Mouse (Mus musculus): ENCODE data around the gene Hmg20b. TPM values are rescaled to one million over a fixed set of nuclear protein-coding genes. Genes with fewer than 3 reads are reported as not detected.
A peak's percentile ranks its signal among the peaks of the same experiment; 100 is the strongest.

Hmg20b gene
- polyA plus RNA-seq, 1 experiment from 2014 or later = 86.5 TPM

DNA sequence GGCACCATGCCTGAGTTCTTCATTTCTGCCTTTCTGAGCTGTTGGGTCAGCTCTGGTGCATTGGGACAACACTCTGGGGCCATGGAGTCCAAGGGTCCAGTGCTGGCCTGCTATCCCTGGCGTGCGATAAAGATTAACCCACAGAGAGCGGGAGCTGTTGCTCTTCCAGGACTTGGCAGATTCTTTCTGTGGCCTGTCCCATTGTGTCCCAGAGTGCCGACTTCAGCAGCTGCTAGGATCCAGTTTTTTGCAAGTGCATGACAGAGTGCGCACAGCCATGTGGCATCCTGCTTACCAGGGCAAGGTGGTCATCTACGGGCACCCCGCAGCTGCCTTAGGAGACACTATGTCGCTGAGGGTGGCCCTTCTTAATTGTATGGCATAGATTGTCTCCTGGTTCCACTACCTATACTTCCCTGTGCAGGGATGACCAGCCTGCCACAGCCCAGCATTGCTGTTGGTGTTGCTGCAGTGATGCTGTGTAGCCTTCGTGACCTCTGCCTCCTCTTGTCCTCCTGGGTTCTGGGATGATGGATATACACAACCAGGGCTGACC lies 49.9 kb downstream of the Hmg20b start:
- Histone ChIP-seq H3K36me3 (ENCODE audit: control insufficient read depth, insufficient read depth) (no peaks in the 10 kb centered on the region), H3K9me3 (replicated peaks; ENCODE audit: control insufficient read depth, low read length) (no peaks in the 10 kb centered on the region), H3K27me3 (ENCODE audit: control insufficient read depth, insufficient read depth, low read length) (no peaks in the 10 kb centered on the region), H3K27ac (ENCODE audit: low read length) (no peak overlapping the region), H3K9ac (ENCODE audit: low read length) (0 out of 2 replicates have a peak overlapping the region, but pooled peaks have one; percentile 26), H3K4me3 (ENCODE audit: low read length) (no peak overlapping the region), H3K4me1 (ENCODE audit: control insufficient read depth, insufficient read depth, low read length) (peaks cover 69% of the 10 kb centered on the region), H3K4me2 (ENCODE audit: low read depth, low read length) (no peak overlapping the region)
- no peak for ATAC-seq (replicated peaks; ENCODE audit: extremely low read depth, insufficient read depth, low FRiP score)
- WGBS = 73% methylated on average over 9 of the region's 9 CpGs

DNA sequence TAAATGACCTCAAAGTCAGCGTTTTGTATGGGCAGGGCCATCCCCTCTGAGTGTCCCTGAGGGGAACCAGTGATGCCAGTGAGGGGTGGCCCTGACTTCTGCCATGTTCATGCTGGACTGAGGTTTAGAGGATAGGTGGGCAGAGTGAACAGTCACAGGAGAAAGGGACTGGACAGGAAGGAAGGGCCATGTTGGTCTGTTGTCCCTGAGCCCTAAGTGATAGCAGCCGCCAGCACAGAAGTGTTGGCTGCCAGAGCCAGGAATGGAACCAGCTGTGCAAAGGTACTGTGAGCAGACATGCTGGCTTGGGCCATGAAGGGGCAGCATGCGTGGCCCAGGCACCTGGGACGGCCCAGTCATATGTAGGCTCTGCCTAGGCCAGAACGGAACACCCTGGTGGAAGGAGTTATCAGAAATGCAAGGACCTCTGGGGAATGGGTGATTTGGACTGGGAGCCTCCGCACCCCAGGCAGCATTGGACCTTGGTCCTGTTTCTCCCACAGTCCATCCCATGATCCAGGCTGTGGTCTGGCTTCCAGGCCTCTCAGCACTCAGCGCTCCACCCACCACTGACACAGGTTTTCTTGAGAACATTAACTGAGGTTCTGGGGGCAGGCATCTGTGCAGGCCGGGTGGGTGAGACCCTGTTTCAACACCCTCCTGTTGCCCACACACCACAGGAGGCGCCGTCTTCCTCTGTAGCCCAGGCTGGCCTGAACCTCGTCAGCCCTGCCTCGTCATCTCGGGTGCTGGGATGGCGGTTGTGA lies 50.5 kb downstream of the Hmg20b start:
- no peaks in the 10 kb centered on the region for H3K36me3 ChIP-seq (ENCODE audit: control insufficient read depth, insufficient read depth)
- H3K9me3 ChIP-seq (replicated peaks; ENCODE audit: control insufficient read depth, low read length) = no peaks in the 10 kb centered on the region
- H3K4me1 ChIP-seq (ENCODE audit: control insufficient read depth, insufficient read depth, low read length) = peaks cover 75% of the 10 kb centered on the region
- no peak for ATAC-seq (replicated peaks; ENCODE audit: extremely low read depth, insufficient read depth, low FRiP score)
- no peaks in the 10 kb centered on the region for H3K27me3 ChIP-seq (ENCODE audit: control insufficient read depth, insufficient read depth, low read length)
- no peak overlapping the region for H3K4me2 ChIP-seq (ENCODE audit: low read depth, low read length)
- H3K4me3 ChIP-seq (ENCODE audit: low read length) = no peak overlapping the region
- peak overlapping the region; percentile 48; the same call in 1 of the 2 replicates for H3K9ac ChIP-seq (ENCODE audit: low read length)
- WGBS = 80% methylated on average over 14 of the region's 14 CpGs
- no peak overlapping the region; the same call in 1 of the 2 replicates for H3K27ac ChIP-seq (ENCODE audit: low read length)

DNA sequence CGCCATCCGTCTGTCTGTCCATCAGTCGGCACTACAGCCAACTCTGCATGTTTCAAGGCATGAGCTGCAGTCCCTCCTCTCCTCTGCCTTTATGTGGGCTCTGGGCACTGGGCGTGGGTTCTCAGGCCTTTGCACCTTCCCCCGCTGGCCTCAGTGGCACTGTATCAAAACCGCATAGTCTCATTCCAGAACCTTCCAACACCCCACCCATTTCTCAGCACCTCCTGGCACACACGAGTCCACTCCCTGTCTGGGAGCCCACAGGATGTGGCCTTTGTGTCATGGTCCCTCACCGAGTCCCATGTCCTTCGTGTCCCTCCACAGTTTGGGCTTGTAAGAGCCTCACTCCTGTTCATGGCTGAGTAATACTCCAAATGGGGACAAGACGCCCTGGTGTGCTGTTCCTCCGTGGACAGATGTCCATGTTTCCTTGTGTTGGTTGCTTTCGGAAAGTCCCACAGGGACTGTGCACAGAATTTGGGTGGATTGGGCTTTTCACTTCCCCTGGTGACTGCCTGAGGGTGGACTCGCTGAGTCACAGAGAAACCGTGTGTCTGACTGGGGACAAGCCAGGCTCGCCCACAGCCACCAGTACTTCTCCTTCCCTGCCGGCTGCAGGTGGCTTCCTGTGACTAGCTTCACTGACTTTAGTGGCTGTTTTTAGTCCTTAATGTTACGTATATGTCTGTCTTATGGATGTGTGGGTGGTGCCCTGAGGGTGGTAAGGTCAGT lies 51.7 kb downstream of the Hmg20b start:
- Histone ChIP-seq H3K4me1 (ENCODE audit: control insufficient read depth, insufficient read depth, low read length) (peaks cover 78% of the 10 kb centered on the region), H3K36me3 (ENCODE audit: control insufficient read depth, insufficient read depth) (no peaks in the 10 kb centered on the region), H3K4me3 (ENCODE audit: low read length) (no peak overlapping the region), H3K27ac (ENCODE audit: low read length) (peak overlapping the region; percentile 85), H3K27me3 (ENCODE audit: control insufficient read depth, insufficient read depth, low read length) (no peaks in the 10 kb centered on the region), H3K4me2 (ENCODE audit: low read depth, low read length) (peak overlapping the region; percentile 43; the same call in 1 of the 2 replicates), H3K9me3 (replicated peaks; ENCODE audit: control insufficient read depth, low read length) (no peaks in the 10 kb centered on the region), H3K9ac (ENCODE audit: low read length) (peak overlapping the region; percentile 53)
- no peak for ATAC-seq (replicated peaks; ENCODE audit: extremely low read depth, insufficient read depth, low FRiP score)
- 78% methylated on average over 17 of the region's 17 CpGs for WGBS

DNA sequence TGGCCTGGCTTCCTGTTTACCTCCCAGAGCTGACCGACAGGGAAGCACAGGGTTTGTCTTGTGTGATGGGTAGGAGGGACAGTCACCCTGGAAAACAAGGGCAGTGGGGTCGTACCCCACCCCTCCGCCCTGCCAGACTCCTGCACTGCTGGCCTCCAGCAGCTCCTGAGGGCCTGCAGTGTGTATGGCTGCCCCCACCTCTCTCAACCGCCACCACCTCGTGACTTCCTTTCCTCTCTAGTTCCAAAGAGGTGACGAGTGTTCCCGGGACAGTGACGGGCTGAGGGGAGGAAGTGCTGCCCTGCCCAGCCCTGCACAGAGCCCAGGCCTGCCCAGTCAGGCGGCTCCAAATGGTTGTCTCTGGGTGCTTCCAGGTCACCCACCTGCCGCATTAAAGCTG lies 52.4 kb downstream of the Hmg20b start:
- Histone ChIP-seq H3K27ac (ENCODE audit: low read length) (peak overlapping the region; percentile 85), H3K4me3 (ENCODE audit: low read length) (no peak overlapping the region), H3K4me1 (ENCODE audit: control insufficient read depth, insufficient read depth, low read length) (peaks cover 72% of the 10 kb centered on the region), H3K36me3 (ENCODE audit: control insufficient read depth, insufficient read depth) (no peaks in the 10 kb centered on the region), H3K9ac (ENCODE audit: low read length) (peak overlapping the region; percentile 53), H3K27me3 (ENCODE audit: control insufficient read depth, insufficient read depth, low read length) (no peaks in the 10 kb centered on the region), H3K9me3 (replicated peaks; ENCODE audit: control insufficient read depth, low read length) (no peaks in the 10 kb centered on the region), H3K4me2 (ENCODE audit: low read depth, low read length) (peak overlapping the region; percentile 43)
- ATAC-seq (replicated peaks; ENCODE audit: extremely low read depth, insufficient read depth, low FRiP score) = peak; percentile 49
- WGBS = 30% methylated on average over 10 of the region's 10 CpGs

DNA sequence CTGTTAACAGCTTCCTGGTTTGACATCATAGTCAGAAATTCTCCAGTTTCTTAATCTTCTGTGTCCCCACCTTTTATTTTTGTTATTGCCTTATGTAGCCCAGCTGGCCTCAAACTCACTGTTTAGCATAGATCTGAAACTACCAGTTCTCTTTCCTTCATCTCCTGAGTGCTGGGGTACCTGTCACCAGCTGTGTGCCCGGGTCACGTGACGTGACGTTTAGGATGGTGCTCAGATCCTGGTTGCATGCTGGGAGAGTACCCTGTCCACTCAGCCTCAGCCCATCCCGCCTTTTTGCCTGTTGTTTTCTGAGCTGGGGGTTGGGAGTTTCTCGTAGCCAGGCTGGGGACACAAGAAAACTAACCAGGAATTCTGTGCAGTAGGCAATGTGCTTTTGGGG lies 53.0 kb downstream of the Hmg20b start:
- H3K9me3 ChIP-seq (replicated peaks; ENCODE audit: control insufficient read depth, low read length) = no peaks in the 10 kb centered on the region
- H3K27me3 ChIP-seq (ENCODE audit: control insufficient read depth, insufficient read depth, low read length) = no peaks in the 10 kb centered on the region
- H3K36me3 ChIP-seq (ENCODE audit: control insufficient read depth, insufficient read depth) = no peaks in the 10 kb centered on the region
- H3K4me3 ChIP-seq (ENCODE audit: low read length) = no peak overlapping the region
- peaks cover 67% of the 10 kb centered on the region for H3K4me1 ChIP-seq (ENCODE audit: control insufficient read depth, insufficient read depth, low read length)
- H3K9ac ChIP-seq (ENCODE audit: low read length) = peak overlapping the region; percentile 53; the same call in 1 of the 2 replicates
- 75% methylated on average over 6 of the region's 6 CpGs for WGBS
- H3K27ac ChIP-seq (ENCODE audit: low read length) = peak overlapping the region; percentile 85
- ATAC-seq (replicated peaks; ENCODE audit: extremely low read depth, insufficient read depth, low FRiP score) = no peak
- H3K4me2 ChIP-seq (ENCODE audit: low read depth, low read length) = peak overlapping the region; percentile 43; the same call in 1 of the 2 replicates

Small RNA genes within 50 kb of the gene (microRNA-seq; reads per million reads assigned to microRNA genes)
- gene Mir6913 = not detected

Other genes with a start within 250 kb of the Hmg20b start
- 143 and 152 TPM in 2 replicates for gene Map2k2, start 244.6 kb downstream of the Hmg20b start, polyA plus RNA-seq (2015; fragmentation: Nextera tagmentation; extraction: Ambion mirVana)
- 25.5 and 30.1 TPM in 2 replicates for gene Zbtb7a, start 215.3 kb downstream of the Hmg20b start, polyA plus RNA-seq (2015; fragmentation: Nextera tagmentation; extraction: Ambion mirVana)
- gene Pias4, start 182.6 kb downstream of the Hmg20b start, polyA plus RNA-seq (2015; fragmentation: Nextera tagmentation; extraction: Ambion mirVana) = 34.7 and 37.5 TPM in 2 replicates
- 435 and 443 TPM in 2 replicates for gene Eef2, start 173.8 kb downstream of the Hmg20b start, polyA plus RNA-seq (2015; fragmentation: Nextera tagmentation; extraction: Ambion mirVana)
- 33.9 and 40.2 TPM in 2 replicates for gene Dapk3, start 167.5 kb downstream of the Hmg20b start, polyA plus RNA-seq (2015; fragmentation: Nextera tagmentation; extraction: Ambion mirVana)
- gene 4930442H23Rik, start 166.6 kb downstream of the Hmg20b start, polyA plus RNA-seq (2015; fragmentation: Nextera tagmentation; extraction: Ambion mirVana) = 0.11 TPM in 2 replicates
- 11.9 and 14.6 TPM in 2 replicates for gene Nmrk2, start 148.4 kb downstream of the Hmg20b start, polyA plus RNA-seq (2015; fragmentation: Nextera tagmentation; extraction: Ambion mirVana)
- gene Atcay, start 119.6 kb downstream of the Hmg20b start, polyA plus RNA-seq (2015; fragmentation: Nextera tagmentation; extraction: Ambion mirVana) = 0.31 and 0.33 TPM in 2 replicates
- gene Zfr2, start 117.3 kb downstream of the Hmg20b start, polyA plus RNA-seq (2015; fragmentation: Nextera tagmentation; extraction: Ambion mirVana) = 5.0 and 6.2 TPM in 2 replicates
- 2.6 and 2.7 TPM in 2 replicates for gene Matk, start 97.5 kb downstream of the Hmg20b start, polyA plus RNA-seq (2015; fragmentation: Nextera tagmentation; extraction: Ambion mirVana)
- gene Mrpl54, start 83.5 kb downstream of the Hmg20b start, polyA plus RNA-seq (2015; fragmentation: Nextera tagmentation; extraction: Ambion mirVana) = 230 TPM in 2 replicates
- gene Apba3, start 83.5 kb downstream of the Hmg20b start, polyA plus RNA-seq (2015; fragmentation: Nextera tagmentation; extraction: Ambion mirVana) = 62.7 and 63.0 TPM in 2 replicates
- gene Tjp3, start 58.9 kb downstream of the Hmg20b start, polyA plus RNA-seq (2015; fragmentation: Nextera tagmentation; extraction: Ambion mirVana) = 4.7 and 5.3 TPM in 2 replicates
- 31.3 and 33.2 TPM in 2 replicates for gene Pip5k1c, start 57.5 kb downstream of the Hmg20b start, polyA plus RNA-seq (2015; fragmentation: Nextera tagmentation; extraction: Ambion mirVana)
- gene Cactin, start 29.4 kb downstream of the Hmg20b start, polyA plus RNA-seq (2015; fragmentation: Nextera tagmentation; extraction: Ambion mirVana) = 28.1 and 29.6 TPM in 2 replicates
- gene Tbxa2r, start 21.7 kb downstream of the Hmg20b start, polyA plus RNA-seq (2015; fragmentation: Nextera tagmentation; extraction: Ambion mirVana) = 15.2 and 16.3 TPM in 2 replicates
- gene Gipc3, start 7.2 kb downstream of the Hmg20b start, polyA plus RNA-seq (2015; fragmentation: Nextera tagmentation; extraction: Ambion mirVana) = 0.08 and 0.11 TPM in 2 replicates
- gene Mfsd12, start 7.0 kb upstream of the Hmg20b start, polyA plus RNA-seq (2015; fragmentation: Nextera tagmentation; extraction: Ambion mirVana) = 16.5 and 17.6 TPM in 2 replicates
- 1.8 and 1.9 TPM in 2 replicates for gene 4930404N11Rik, start 15.3 kb upstream of the Hmg20b start, polyA plus RNA-seq (2015; fragmentation: Nextera tagmentation; extraction: Ambion mirVana)
- 74.6 and 82.8 TPM in 2 replicates for gene Fzr1, start 28.0 kb upstream of the Hmg20b start, polyA plus RNA-seq (2015; fragmentation: Nextera tagmentation; extraction: Ambion mirVana)
- gene Dohh, start 33.9 kb upstream of the Hmg20b start, polyA plus RNA-seq (2015; fragmentation: Nextera tagmentation; extraction: Ambion mirVana) = 83.4 and 86.2 TPM in 2 replicates
- 2.1 and 2.6 TPM in 2 replicates for gene Gm48551, start 34.0 kb upstream of the Hmg20b start, polyA plus RNA-seq (2015; fragmentation: Nextera tagmentation; extraction: Ambion mirVana)
- gene Gm48552, start 38.5 kb upstream of the Hmg20b start, polyA plus RNA-seq (2015; fragmentation: Nextera tagmentation; extraction: Ambion mirVana) = 0.55 and 0.83 TPM in 2 replicates
- gene Smim24, start 42.6 kb upstream of the Hmg20b start, polyA plus RNA-seq (2015; fragmentation: Nextera tagmentation; extraction: Ambion mirVana) = 5.0 and 9.2 TPM in 2 replicates
- 54.7 and 61.1 TPM in 2 replicates for gene Nfic, start 105.2 kb upstream of the Hmg20b start, polyA plus RNA-seq (2015; fragmentation: Nextera tagmentation; extraction: Ambion mirVana)
- 0.24 TPM in 2 replicates for gene Celf5, start 132.2 kb upstream of the Hmg20b start, polyA plus RNA-seq (2015; fragmentation: Nextera tagmentation; extraction: Ambion mirVana)
- gene Ncln, start 145.9 kb upstream of the Hmg20b start, polyA plus RNA-seq (2015; fragmentation: Nextera tagmentation; extraction: Ambion mirVana) = 55.7 and 59.8 TPM in 2 replicates
- gene S1pr4, start 149.7 kb upstream of the Hmg20b start, polyA plus RNA-seq (2015; fragmentation: Nextera tagmentation; extraction: Ambion mirVana) = 1.5 and 2.1 TPM in 2 replicates
- 1.1 and 1.3 TPM in 2 replicates for gene Gna15, start 173.7 kb upstream of the Hmg20b start, polyA plus RNA-seq (2015; fragmentation: Nextera tagmentation; extraction: Ambion mirVana)
- gene Gna11, start 194.7 kb upstream of the Hmg20b start, polyA plus RNA-seq (2015; fragmentation: Nextera tagmentation; extraction: Ambion mirVana) = 57.4 and 59.7 TPM in 2 replicates
- 529 and 769 TPM in 2 replicates for gene Aes, start 209.0 kb upstream of the Hmg20b start, polyA plus RNA-seq (2015; fragmentation: Nextera tagmentation; extraction: Ambion mirVana)
- gene Tle2, start 224.1 kb upstream of the Hmg20b start, polyA plus RNA-seq (2015; fragmentation: Nextera tagmentation; extraction: Ambion mirVana) = 19.5 and 24.5 TPM in 2 replicates